Mouse (Mus musculus): Measurements from ENCODE around the gene Arrdc5.

Gene Arrdc5

DNA sequence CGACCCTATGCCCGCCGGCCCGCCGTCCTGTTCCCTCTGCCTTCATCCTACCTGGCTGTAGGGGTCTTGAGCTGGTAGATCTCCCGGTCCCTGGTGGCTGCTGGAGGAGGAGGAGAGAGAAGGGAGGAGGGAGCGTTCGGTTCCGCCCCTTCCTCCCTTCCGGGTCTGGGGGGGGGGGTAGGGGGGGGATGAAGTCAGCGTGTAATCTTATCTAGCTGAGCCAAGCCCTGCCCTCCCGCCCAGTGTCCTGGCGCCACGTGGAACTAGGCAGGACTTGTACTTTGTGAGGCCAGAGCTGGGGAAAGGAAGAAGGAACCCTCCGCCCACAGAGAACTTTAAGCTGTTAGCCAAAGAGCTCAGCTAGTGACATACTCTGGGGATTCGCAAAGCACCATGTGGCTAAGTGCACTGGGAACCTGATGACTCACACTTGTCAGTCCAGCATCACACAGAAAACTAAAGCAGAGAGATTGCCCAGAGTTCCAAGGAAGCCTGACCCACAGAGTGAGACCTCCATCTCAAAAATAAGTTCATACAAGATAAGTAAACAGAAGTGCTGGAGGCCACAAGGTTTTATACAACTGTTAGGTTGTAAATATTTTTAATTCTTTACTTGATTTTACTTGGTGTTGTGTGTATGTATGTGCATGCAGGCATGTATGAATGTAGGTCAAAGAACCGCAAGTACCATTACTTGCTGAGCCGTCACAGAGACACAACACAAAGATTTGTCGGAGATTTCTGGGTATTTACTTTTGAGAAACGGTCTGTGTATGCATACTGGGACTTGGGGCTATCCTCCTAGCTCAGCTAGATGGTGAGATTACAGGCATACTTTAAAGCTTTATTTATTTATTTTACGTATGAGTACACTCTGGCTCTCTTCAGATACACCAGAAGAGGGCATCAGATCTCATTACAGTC, 23.2 kb downstream of the Arrdc5 start, which contains the start of gene Ticam1:
Gene Ticam1, minus strand, starts transcription at position 144 of the 924 bp plus-strand sequence.
- peak; percentile 100 for DNase-seq

DNA sequence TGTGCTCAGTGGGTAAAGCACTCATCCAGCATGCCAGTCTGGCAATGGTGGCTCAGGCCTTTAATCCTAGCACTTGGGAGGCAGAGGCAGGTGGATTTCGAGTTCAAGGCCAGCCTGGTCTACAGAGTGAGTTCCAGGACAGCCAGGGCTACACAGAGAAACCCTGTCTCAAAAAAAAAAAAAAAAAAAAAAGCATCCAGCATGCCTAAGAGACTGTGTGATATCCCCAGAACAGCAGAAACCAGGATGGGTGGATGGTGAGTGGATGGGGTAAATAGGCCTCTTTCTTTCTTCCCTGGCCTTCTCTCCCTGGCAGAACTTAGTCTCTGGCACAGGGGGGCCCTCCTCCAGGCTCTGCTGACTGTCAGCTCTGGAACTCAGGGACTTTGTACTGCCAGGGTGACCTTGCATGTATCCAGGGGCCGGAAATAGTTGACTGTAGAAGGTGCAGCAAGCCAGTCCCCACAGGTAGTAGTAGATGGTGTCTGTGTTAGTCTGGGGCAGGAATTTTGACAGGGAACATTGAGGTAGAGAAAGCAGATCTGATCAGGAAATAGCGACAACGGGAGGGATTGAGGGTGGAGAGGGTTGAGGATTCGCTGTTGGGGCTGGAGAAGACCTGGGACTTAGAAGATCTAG, 24.1 kb downstream of the Arrdc5 start:
- peak; percentile 97 for DNase-seq

DNA sequence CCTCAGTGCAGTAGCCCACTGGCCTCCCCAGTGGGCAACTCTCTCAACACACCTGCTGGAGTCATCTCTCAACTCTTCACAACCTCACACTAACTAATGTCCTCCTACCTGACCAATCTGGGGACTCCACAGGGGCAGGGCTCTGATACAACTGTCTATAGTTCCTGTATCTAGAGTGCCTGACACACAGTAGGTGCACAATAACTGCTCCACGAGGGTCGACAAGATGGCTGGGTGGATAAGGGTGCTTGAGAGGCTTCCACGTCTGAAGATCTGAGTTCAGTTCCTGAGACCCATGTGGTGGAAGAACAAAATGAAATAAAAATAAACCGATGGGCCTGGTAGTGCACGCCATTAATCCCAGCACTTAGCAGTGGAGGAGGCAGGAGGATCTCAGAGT, 26.1 kb downstream of the Arrdc5 start:
- DNase-seq, result no peak

DNA sequence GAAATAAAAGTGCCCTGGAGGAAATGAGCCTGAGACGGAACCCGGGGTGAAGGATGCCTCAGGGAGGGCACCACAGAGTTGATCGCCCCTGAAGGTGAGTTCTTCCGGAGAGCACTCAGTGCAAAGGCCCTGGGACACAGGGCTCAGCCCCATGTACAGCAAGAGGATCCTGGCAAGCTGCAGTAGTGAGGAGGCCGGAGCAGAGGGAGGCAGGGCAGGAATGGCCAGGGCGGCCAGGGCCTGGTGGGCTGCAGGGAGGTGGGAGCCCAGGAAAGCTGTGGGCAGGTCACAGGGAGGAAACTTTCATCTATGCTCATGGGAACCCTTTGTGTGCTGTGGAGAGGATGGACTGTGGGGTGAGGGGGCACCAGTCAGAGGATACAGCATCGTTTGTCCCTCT, 26.6 kb downstream of the Arrdc5 start:
- peak; percentile 92 for DNase-seq

DNA sequence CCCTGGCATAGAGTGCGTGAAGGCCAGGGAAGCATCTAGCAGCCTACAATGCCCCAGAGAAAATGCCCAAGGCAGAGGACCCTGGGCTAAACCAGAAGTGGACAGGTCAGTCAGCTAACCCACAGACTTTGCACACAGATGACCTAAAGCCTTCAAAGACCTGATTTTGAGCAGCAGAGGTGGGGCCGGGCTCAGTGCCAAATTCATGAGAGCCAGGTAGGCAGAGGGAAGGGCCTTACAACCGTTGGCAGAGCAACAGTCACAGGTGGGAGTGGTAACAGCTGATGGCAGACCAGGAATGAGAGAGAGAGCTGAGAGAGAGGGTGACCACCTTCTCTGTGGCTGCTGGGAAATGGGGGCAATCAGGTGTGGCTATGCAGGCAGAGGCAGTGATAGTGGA, 27.4 kb downstream of the Arrdc5 start:
- DNase-seq, result no peak

DNA sequence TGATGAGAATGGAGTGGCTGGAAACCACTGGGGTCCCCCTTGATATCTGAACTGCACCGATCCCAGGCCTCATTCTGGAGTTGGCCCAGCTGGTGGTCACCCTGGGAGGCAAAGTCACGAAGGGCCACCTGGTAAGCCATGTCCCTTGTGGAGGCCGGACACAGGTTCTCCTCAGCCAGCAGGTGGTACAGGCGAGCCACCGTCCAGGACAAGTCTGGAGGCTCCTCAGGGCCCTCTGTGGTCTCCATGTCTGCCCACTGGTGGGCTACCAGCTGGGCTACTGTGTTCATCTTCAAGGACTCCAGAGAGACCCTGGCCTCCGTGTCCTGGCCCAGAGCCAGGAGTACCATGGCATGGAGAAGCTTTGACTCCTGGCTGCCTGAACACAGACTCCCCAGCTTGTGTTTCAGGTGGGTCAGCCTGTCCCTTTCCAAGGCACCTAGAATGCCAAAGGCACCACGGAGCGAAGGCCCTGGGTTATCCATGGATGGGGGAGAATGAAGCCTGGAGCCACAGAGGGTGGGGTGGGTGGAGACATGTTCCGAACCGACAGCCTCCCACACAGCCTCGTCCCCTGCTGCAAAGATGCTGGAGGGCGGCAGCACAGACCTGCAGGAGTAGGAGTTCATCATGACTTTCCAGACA, 28.4 kb downstream of the Arrdc5 start:
- DNase-seq, result peak; percentile 93

DNA sequence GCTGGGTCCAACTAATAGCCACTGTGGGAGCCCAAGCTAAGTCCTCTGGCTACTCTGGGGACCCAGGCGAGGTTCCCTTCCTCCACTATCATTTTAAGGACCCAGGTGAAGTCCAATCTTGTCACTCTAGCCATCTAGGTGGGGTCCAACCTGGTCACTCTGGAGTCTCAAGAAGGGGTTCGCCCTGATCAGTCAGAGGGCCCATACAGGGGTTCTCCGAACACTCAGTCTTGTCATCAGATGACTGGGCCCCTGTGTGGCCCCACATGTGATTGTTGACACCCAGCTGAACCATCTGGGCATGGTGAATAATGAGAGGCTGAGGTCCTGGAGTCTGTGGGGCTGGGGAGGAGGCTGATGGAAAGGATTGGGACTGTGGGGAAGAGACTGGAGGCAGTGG, 30.3 kb downstream of the Arrdc5 start:
- peak; percentile 96 for DNase-seq

DNA sequence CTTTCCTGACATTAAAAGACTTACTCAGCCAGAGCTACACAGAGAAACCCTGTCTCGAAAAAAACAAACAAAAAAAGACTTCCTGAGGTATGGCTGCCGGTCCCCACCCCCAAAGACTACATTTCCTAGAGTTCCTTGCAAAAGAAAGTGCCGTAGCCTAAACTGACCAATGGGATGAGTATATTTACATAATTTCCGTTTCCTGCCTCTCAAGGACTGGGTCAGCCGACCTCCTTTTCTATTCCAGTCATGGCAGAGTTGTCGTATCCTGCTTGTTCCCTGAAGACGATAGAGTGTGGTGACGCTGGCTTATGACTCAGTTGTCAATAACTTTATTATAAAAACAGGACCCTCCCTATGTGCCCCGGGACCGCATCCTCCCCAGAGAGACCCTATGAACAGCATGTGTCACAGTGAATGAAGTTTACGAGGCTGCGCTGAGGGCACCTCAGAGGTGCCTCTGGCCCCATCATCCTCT, 30.9 kb downstream of the Arrdc5 start:
- peak; percentile 98 for DNase-seq

DNA sequence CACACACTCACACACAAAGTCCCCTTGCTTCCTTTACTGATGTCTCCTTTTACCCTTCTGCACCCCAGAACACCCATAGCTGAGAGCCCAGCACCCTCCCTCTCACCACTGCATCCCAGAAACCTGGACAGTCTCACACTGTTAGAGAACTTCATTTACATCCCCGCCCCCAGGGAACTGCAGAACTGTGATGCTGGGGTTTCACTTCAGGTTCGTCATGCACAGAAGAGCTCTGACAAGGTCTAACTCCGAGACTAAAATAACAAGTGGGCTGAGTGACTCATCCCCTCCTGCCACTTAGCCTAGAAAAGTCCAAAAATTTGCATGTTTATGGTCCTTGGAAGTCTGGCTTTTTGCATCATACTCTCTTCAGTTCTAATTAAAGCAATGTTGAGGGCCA, 33.8 kb downstream of the Arrdc5 start:
- peak; percentile 93 for DNase-seq

DNA sequence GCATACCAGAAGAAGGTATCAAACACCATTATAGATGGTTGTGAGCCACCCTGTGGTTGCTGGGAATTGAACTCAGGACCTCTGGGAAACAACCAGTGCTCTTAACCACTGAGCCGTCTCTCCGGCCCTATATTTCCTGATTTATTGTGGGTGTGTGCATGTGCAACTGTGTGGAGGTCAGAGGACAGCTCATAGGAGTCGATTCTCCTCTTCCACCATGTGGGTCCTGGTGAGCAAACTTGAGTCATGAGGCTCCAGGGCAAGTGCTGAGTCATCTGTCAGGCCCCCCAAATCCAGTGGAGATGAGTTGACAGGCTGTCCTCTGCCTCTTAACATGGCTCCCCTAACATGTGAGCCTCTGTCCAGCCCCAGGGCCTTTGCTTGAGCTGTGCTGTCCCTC, 34.2 kb downstream of the Arrdc5 start:
- peak; percentile 89 for DNase-seq

DNA sequence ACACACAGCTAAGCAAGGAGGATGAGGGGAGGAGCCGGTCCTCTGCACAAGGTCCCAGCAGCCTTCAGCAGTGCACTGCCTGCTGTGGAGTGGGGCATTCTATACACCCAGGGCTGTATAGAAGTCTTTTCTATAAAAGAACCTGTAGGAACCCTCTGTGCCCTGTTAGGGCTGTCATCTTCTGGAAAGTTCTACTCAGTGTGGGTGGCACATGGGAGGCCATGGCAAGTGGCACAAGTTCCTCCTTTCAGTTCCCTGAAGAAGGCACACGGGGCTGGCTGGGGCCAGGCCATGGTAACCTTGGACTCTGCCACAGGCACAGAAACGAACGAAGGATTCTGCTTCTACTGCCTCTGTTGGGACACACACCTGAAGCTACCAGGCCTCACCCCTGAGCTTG, 35.1 kb downstream of the Arrdc5 start:
- DNase-seq, result peak; percentile 96

DNA sequence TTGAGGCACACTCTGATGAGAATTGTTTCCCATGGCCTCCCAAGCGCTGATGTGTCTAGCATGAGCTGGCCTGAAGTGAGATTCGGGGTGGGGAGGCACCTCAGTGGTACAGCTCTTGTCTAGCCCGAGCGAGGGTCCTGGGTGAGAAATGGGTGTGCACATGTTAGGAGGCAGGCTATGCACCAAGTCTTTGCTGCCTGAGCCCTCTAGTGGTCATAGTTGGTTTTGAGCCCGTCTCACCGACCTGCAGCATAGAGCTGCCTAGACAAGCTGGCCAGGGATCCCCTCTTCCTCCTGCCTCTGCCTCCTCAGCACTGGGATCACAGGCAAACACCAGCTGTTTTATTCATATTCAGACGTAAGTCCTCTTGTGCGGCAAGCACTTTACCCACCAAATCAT, 36.1 kb downstream of the Arrdc5 start:
- DNase-seq, result peak; percentile 97

DNA sequence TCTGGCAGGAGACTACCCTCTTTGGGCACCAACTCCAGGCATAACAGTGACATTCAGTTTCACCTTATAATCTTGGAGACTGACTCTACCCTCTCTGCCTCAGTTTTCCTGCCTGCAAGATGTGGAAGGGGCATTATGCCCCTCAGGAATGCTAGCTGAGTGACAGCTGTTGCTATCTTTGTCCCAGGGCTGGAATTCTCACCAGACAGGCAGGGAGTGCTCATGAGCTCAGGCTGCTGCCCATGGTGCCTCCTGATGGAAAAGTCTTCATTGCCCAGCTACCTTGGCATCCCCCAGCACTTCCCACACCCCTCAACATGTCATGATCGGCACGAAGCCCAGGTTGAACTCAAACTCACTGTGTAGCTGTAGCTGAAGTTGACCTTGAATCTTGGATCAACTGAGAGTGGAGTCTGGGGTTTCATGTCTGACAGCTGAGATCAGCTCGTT, 37.4 kb downstream of the Arrdc5 start:
- DNase-seq, result peak; percentile 97

DNA sequence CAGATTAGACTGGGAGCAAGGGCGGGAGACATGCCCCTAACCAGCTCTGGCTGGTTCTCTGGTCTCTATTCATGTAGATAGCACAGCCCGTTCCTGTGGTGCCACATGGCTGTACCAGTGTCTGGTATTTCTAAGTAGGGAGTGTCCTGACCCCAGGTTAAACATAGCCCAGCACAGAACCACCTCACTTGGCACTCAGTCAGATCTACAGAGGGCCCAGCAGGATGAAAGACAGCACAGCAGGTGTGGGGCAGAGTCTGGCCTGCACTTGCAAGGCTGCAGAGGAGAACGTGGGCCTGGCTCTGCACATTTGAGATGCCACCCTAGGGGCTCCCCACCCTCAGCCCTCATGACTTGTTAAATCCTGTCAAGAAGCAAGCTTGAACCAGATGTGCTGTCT, 38.9 kb downstream of the Arrdc5 start:
- peak; percentile 98 for DNase-seq

DNA sequence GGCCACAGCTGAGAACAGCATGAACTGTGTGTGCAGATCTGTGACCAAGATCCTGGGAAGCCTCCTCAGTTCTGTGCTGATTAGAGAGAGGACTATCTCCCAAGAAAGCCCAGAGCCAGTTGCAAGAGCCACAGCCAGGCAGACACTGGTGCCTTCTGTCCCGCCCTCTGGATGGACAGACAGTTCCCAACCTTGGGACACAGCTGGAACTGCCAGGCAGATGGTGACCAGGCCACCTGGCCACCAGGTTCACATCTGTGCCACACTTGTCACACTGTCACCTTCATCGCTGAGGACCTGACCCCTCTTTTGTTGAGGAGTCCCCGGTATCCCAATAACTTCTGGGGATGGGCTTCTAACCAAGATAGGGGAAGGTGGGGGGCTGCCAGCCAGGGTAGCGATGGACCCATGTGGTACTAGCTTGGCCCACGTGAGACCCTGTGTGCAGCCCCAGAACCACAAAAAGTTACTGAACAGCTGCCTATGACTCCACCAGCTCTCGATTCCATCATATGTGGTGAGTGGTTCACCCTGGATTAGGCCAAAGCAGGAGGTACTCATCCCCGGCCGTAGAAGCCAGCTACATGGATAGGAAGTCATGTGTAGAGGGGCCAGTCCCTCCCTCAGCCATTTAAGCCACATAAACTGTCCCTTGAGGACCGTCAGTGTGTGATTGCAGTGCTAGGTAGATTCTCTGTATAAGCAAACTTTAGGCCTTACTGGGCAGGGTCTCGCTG, 40.6 kb downstream of the Arrdc5 start:
- DNase-seq, result peak; percentile 92

DNA sequence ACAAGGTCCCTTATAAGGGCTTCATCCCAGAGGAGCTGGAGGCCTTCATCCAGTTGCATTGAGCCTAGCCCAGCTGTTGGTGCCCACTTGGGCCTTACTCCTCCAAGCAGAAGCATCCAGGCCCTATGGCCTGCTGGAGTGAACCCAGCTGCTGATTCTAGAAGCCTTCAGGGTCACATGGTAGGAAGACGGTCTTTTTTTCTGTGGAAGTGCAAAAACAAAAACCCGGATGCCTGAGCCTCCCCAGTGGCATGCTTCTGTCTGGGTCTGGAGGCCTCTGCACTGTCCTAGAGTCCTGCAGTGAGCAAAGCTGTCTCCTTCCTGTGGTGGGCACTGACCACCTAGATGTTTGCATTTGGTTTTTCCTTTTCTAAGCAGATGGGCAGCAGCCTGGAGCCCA, 41.3 kb downstream of the Arrdc5 start:
- DNase-seq, result peak; percentile 78

DNA sequence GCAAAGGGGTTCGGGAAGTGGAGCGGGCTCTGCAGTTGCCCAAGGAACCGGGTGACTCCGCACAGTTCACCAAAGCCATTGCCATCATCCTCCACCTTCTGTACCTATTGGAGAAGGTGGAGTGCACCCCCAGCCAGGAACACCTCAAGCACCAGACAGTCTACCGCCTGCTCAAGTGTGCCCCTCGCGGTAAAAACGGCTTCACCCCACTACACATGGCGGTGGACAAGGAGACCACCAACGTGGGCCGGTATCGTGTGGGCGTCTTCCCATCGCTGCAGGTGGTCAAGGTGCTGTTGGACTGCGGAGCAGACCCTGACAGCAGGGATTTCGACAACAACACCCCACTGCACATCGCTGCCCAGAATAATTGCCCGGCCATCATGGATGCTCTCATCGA, 41.8 kb downstream of the Arrdc5 start:
- DNase-seq, result peak; percentile 94

DNA sequence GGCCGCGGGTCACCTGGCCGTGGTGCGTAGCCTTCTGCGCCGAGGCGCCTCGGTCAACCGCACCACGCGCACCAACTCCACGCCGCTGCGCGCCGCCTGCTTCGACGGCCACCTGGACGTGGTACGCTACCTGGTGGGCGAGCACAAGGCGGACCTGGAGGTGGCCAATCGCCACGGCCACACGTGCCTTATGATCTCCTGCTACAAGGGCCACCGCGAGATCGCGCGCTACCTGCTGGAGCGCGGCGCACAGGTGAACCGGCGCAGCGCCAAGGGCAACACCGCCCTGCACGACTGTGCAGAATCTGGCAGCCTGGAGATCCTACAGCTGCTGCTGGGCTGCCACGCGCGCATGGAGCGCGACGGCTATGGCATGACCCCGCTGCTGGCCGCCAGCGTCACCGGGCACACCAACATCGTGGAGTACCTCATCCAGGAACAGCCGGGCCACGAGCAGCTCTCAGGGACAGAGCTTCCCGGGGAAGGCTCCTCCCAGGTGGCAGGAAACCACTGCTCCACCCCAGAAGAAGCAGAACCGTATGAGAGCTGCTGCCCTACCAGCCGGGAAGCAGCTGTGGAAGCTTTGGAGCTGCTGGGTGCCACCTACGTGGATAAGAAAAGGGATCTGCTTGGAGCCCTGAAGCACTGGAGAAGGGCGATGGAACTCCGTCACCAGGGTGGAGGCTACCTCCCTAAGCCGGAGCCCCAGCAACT, 42.7 kb downstream of the Arrdc5 start:
- peak; percentile 95 for DNase-seq

DNA sequence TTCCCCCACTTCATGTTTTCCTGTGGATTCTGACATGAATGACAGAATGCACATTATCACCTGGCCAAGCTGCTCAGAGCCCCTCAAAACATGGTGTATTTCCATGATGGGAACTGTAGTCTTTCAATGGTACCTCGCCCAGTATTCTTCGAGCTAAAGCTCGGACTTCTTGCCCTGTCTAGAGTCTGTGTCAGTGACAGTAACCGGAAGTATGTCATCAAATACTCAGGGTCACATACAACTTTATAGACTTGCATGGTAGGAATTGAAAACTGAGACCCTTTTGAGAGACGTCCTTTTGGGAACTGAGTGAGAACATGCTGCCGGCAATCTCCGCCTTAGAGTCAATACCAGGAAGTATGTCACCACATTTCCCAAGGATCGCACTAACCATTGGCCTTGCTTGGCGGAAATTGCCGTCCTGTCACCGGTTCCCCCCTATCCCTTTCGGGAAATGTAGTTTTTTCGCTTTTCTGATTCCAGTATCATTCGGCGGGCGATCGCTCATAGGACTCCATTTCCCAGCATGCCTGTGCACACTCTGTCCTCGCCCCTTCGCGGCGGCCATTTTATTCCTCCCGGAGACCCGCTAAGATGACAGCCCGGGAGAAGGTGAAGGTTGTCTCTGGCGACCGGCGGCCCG, 43.7 kb downstream of the Arrdc5 start, which contains the start of gene Fem1a:
Gene Fem1a, plus strand, starts transcription at position 572 of the 643 bp plus-strand sequence.
- DNase-seq, result peak; percentile 100

DNA sequence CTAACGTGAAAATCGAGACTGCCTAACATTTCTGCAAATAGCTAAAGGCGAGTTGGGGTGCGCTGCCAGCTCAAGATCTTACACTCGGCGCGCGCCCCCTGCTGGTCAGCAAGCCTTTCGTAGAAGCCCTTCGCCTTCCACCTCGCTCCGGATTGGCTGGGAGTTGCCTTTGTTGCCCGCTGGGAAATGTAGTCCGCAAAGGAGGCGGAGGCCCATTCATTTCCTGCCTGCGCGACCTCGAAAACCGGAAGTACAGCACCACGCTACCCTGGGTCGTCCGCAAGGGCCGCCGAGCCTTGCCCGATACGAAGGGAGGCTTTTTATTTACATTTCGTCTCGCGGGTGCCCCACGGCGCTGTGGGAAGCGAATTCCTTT, 44.2 kb downstream of the Arrdc5 start:
- peak; percentile 100 for DNase-seq

DNA sequence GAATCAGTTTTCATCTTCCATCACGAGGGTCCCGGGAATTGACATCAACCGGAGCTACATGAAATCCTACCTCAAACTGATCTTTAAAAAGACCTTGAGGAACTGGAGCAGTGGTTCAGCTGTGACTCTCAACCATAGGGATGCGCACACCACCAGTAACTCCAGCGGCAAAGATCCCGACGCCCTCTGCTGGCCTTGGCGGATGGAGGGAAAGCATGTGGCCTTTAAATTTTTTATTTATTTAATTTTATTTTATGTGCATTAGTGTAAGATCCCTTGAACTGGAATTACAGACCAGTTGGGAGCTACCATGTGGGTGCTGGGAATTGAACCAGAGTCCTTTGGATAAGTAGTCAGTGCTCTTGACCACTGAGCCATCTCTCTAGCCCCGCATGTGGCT, 44.7 kb downstream of the Arrdc5 start:
- peak; percentile 96 for DNase-seq
